Mouse (Mus musculus): ENCODE data around the gene C3. TPM values are rescaled to one million over a fixed set of nuclear protein-coding genes. Genes with fewer than 3 reads are reported as not detected.

The C3 gene
- total RNA-seq, 2 experiments from 2014 or later: 1.6 to 3.5 TPM

GRCm38 (mm10) chr17:57221911-57222310 lies 6.0 kb downstream of the C3 start:
- no peak for DNase-seq

- no peak for DNase-seq
Measured at GRCm38 (mm10) chr17:57219884-57220207, 8.1 kb downstream of the C3 start.

GRCm38 (mm10) chr17:57219167-57219883 lies 8.6 kb downstream of the C3 start:
- DNase-seq: peak; percentile 81

GRCm38 (mm10) chr17:57218335-57218900 lies 9.5 kb downstream of the C3 start:
- no peak for DNase-seq

GRCm38 (mm10) chr17:57214676-57215387 lies 13.1 kb downstream of the C3 start:
- no peak for DNase-seq

GRCm38 (mm10) chr17:57211501-57211900 lies 16.4 kb downstream of the C3 start:
- DNase-seq: no peak

DNA sequence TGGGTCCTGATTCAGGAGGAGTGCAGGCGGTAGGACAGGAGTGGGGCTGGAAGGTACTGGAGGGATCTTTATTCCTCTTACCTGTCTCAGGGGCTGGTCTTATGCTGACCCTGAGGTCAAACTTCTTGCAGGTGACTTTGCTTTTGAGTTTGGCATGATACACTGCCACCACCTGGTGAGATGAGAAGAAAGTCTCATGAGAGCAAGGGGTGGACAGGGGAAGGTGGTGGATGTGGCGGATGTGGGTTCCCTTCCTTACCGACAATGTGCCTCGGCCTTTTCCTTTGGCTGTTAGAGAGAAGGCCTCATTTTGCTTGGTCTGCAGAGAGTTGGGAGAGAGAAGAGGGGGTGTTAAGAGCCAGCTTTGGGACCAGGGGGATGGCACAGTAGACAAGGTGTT lies 18.6 kb downstream of the C3 start:
- DNase-seq: no peak

DNA sequence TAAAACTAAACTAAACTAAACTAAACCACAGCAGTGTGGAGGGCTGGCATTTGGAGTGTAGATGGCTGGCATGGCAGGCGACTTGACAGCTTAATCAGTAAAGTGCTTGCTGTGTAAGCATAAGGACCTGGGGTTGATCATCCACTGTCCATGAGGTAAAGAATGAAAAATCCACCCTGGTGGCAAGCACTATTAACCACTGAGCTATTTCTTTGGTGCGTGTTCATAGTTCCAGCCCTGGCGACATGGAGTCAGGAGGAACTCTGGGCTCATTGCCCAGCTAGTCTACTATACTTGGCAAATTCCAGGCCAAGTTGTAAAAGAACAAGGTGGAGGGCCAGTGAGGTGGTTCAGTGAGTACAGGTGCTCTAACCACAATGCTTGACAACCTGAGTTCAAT lies 20.0 kb downstream of the C3 start:
- no peak for DNase-seq

- DNase-seq: no peak
Measured at GRCm38 (mm10) chr17:57201841-57202724, 25.9 kb downstream of the C3 start.

- DNase-seq: no peak
Measured at GRCm38 (mm10) chr17:57198252-57198651, 29.7 kb downstream of the C3 start.

GRCm38 (mm10) chr17:57195326-57196010 lies 32.5 kb downstream of the C3 start:
- DNase-seq: no peak

GRCm38 (mm10) chr17:57194771-57195170 lies 33.2 kb downstream of the C3 start:
- DNase-seq: no peak

DNA sequence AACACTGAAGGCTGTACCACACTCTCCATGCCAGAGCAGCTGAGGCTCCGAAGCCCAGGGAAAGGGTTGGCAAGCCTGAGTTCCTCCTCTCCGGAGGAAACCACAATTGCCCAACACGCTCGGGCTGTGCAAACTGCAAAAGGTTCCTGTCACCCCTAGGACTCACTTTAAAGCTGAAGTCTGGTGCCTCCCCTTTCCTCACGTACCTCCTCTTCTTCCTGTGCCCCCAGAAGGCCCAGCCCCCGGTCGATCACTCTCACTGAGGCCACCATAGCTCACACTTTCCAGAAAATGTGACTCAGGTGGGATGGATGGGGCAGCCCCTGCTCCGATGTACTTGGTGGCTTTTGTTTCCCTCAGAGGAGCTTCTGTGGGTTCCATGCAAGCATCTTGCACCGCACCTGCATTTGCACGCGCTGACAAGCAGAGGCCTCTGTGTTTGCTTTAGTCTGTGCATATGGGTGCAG lies 33.9 kb downstream of the C3 start, which contains the start of gene Tnfsf14:
TSS of gene Tnfsf14 (minus strand) at position 137 of the 467 bp plus-strand sequence.
- DNase-seq: no peak

DNA sequence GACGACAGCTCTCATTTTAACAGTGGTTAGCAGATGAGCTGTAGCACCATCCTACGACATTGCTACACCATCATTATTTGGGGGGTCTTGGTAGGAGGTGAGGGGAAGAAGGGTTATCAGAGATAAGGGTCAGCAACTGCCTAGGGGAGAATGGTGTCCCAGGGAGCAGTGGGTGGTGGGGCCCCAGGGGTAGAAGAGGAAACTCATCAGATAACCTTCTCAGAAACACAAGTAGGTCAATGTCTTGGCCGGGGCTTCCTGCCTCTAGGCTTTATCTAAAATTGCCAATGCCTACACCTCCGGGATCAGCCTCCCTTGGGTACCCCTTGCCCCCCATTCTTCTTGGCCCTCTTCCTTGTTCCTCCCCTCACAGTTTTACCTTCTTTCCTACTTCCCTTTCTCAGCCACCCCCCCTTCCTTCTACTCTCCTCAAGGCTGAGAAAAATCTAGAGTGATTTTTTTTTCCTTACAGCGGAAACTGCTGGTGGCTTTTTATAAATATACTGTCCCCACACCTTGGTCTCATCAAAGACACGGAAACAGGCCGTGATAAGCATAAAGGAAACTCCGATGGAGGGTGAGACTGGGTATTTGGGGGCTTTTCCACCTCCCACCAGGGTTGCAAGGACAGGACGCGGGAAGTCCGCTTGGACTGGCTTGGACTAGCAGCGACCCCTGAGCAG lies 39.3 kb downstream of the C3 start:
- no peak for DNase-seq

DNA sequence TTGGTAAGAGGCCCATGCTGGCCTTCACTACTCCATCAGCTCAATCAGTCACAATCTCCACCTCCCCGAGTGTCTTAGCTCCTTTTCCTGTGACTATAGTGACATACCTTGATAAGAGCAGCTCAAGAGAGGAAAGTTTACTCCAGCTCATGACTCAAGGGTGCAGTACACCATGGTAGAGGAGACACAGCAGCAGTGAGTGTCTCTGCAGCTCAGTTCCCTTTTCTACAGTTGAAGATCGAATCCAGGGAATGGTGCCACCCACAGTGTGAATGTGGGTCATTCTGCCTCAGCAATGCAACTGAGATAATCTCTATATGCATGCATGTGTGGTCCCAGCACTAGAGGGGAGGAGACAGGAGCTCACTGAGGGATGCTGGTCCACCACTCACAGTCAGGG lies 42.3 kb downstream of the C3 start:
- DNase-seq: no peak

- DNase-seq: no peak
Measured at GRCm38 (mm10) chr17:57182871-57183270, 45.1 kb downstream of the C3 start.

- no peak for DNase-seq
Measured at GRCm38 (mm10) chr17:57180363-57180762, 47.6 kb downstream of the C3 start.

- DNase-seq: no peak
Measured at GRCm38 (mm10) chr17:57173351-57173750, 54.6 kb downstream of the C3 start.

DNA sequence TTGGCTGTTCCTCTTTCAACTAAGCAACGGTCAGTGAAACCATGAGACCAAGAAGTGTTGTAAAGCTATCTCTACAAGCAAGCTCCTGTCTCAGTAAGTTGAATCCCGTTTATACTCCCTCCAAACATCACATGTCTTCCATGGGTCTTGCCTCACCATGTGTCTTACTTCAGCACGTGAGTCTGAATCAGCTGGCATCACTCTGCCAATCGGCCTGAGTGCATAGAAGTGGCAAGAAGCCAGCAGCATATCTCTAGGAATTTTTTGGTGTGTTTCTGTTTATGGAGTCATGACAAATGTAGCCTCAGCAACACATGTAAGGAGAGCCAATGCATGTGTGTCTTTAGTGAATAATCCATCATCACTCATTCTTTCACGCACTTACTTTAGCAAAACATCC lies 55.6 kb downstream of the C3 start:
- DNase-seq: no peak

DNA sequence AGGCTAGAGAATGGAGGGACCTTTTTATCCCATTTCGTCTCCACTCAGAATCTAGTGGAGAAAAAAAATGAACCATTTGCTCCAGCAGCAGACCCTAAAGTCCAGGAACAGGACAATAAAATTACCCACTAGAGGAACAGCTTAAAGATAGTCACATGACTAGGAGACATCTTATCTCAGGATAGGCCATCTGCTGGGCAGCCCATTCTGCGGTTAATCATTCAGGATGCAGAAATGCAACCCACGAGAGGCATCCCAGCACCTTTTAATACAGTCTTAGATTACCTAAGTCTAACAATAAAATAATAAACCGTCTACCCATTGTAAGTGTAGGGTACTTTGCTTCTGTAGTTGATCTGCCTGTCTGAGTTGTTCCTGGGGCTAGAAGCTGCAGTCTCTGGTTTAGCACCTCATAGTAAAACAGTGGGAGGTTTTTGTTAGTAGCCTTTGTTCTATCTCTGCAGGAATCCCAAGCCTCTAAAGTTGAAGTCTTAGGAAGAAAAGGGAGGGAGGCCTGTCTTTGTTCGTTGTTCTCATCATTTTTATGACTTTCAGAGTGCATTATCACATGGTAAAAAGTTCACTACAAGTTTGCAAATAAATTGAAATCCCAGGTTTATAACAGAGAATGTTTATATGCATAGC lies 57.2 kb downstream of the C3 start:
- DNase-seq: no peak
